Mouse (Mus musculus) urinary bladder, postnatal 25 days (tissue): ENCODE measurements around the gene Dagla.

Source experiments
- DNase-seq: peaks from one replicate; pipeline ENCODE4 v3.0.0; 2022; ENCODE audit warnings: low spot score

Gene Dagla

GRCm38 (mm10) chr19:10278669-10279324 is 25.9 kb downstream of the Dagla start:
- DNase-seq, result no peak

GRCm38 (mm10) chr19:10277759-10278158 is 26.9 kb downstream of the Dagla start:
- peak; percentile 52 for DNase-seq

- DNase-seq, result no peak
Observed at GRCm38 (mm10) chr19:10277331-10277730, 27.3 kb downstream of the Dagla start.

- DNase-seq, result no peak
Observed at GRCm38 (mm10) chr19:10276483-10277144, 28.1 kb downstream of the Dagla start.

- DNase-seq, result no peak
Observed at GRCm38 (mm10) chr19:10274056-10274455, 30.6 kb downstream of the Dagla start.

GRCm38 (mm10) chr19:10272746-10273145 is 31.9 kb downstream of the Dagla start:
- DNase-seq, result no peak

- no peak for DNase-seq
Observed at GRCm38 (mm10) chr19:10271592-10271991, 33.1 kb downstream of the Dagla start.

- DNase-seq, result no peak
Observed at GRCm38 (mm10) chr19:10270356-10270755, 34.3 kb downstream of the Dagla start.

GRCm38 (mm10) chr19:10268851-10269250 is 35.8 kb downstream of the Dagla start:
- DNase-seq, result no peak

GRCm38 (mm10) chr19:10267953-10268352 is 36.7 kb downstream of the Dagla start:
- DNase-seq, result no peak

- DNase-seq, result no peak
Observed at GRCm38 (mm10) chr19:10267057-10267456, 37.6 kb downstream of the Dagla start.

GRCm38 (mm10) chr19:10266196-10266850 is 38.4 kb downstream of the Dagla start:
- peak; percentile 82 for DNase-seq

GRCm38 (mm10) chr19:10261369-10261768 is 43.3 kb downstream of the Dagla start:
- no peak for DNase-seq

GRCm38 (mm10) chr19:10258279-10259011 is 46.2 kb downstream of the Dagla start:
- peak; percentile 82 for DNase-seq

- no peak for DNase-seq
Observed at GRCm38 (mm10) chr19:10248128-10248527, 56.5 kb downstream of the Dagla start.

- DNase-seq, result no peak
Observed at GRCm38 (mm10) chr19:10247165-10247564, 57.5 kb downstream of the Dagla start.

GRCm38 (mm10) chr19:10244183-10244582 is 60.5 kb downstream of the Dagla start:
- peak; percentile 47 for DNase-seq

GRCm38 (mm10) chr19:10242916-10243315 is 61.8 kb downstream of the Dagla start:
- DNase-seq, result no peak

GRCm38 (mm10) chr19:10240654-10241305 is 63.9 kb downstream of the Dagla start, which contains the start of gene Myrf:
Gene Myrf, minus strand, starts transcription at chr19:10240748.
- DNase-seq, result peak; percentile 85

- DNase-seq, result no peak
Observed at GRCm38 (mm10) chr19:10239975-10240653, 64.6 kb downstream of the Dagla start.

GRCm38 (mm10) chr19:10239419-10239818 is 65.3 kb downstream of the Dagla start:
- no peak for DNase-seq
